Mouse (Mus musculus) MEL (cell line): Measurements from ENCODE around the gene Axin2. TPM values are rescaled to one million over a fixed set of nuclear protein-coding genes. Genes with fewer than 3 reads are reported as not detected.

Source experiments
- DNase-seq: peaks from one replicate; pipeline ENCODE4 v3.0.0; 2011; ENCODE audit warnings: low read depth, low spot score
- H3K27ac ChIP-seq: 2 replicates; pipeline ENCODE4 v1.5.1; 2012; ENCODE audit warnings: low read depth, mild to moderate bottlenecking, control low read depth, low read length, moderate library complexity; ENCODE audit not compliant: control insufficient read depth
- H3K27me3 ChIP-seq, 2 experiments: fragments of 150-350 bp in 1 of 2; sonication (generic) in 1 of 2; 2 replicates each; pipeline ENCODE4 v1.6.1; 2012; ENCODE audit warnings: low read length in 2 of 2, mild to moderate bottlenecking in 2 of 2, improper control_type of control experiment in 1 of 2, moderate library complexity in 1 of 2; ENCODE audit not compliant: insufficient read depth in 2 of 2, control insufficient read depth in 1 of 2
- H3K36me3 ChIP-seq, 2 experiments: 2 replicates each; pipeline ENCODE4 v1.6.1; 2012 to 2014; ENCODE audit warnings: low read length in 2 of 2, improper control_type of control experiment in 1 of 2, inconsistent platforms in 1 of 2, mild to moderate bottlenecking in 1 of 2; ENCODE audit not compliant: insufficient read depth in 2 of 2, control insufficient read depth in 1 of 2
- H3K4me1 ChIP-seq, 2 experiments: fragments of 150-350 bp in 1 of 2; sonication (generic) in 1 of 2; 2 replicates each; pipeline ENCODE4 v1.6.1; 2012; ENCODE audit warnings: low read length in 2 of 2, improper control_type of control experiment in 1 of 2, mild to moderate bottlenecking in 1 of 2; ENCODE audit not compliant: insufficient read depth in 2 of 2, control insufficient read depth in 1 of 2
- H3K4me3 ChIP-seq, 2 experiments: fragments of 150-350 bp in 1 of 2; sonication (generic) in 1 of 2; 2 replicates each; pipeline ENCODE4 v1.5.1; 2012; ENCODE audit warnings: low read depth in 2 of 2, low read length in 2 of 2, mild to moderate bottlenecking in 2 of 2, moderate library complexity in 2 of 2, control low read depth in 1 of 2, improper control_type of control experiment in 1 of 2; ENCODE audit not compliant: control insufficient read depth in 1 of 2, insufficient read depth in 1 of 2
- H3K79me2 ChIP-seq: 2 replicates; pipeline ENCODE4 v1.6.1; 2012; ENCODE audit warnings: mild to moderate bottlenecking, low read length, moderate library complexity; ENCODE audit not compliant: control insufficient read depth, poor library complexity, insufficient read depth
- H3K9ac ChIP-seq: 2 replicates; pipeline ENCODE4 v1.6.1; 2012; ENCODE audit warnings: low read depth, mild to moderate bottlenecking, control low read depth, low read length, moderate library complexity; ENCODE audit not compliant: control insufficient read depth, poor library complexity, severe bottlenecking
- H3K9me3 ChIP-seq: fragments of 150-350 bp; sonication (generic); replicated peaks from 2 replicates; pipeline ENCODE4 v1.6.1; 2012; ENCODE audit warnings: mild to moderate bottlenecking, low read length, improper control_type of control experiment, moderate library complexity; ENCODE audit not compliant: insufficient read depth
- CHD2 ChIP-seq: IDR thresholded peaks from 2 replicates; pipeline ENCODE4 v1.6.1; 2011; ENCODE audit warnings: low read length, improper control_type of control experiment
- GABPA ChIP-seq: IDR thresholded peaks from 2 replicates; pipeline ENCODE4 v1.6.1; 2012; ENCODE audit warnings: low read depth, mild to moderate bottlenecking, inconsistent platforms, low read length, improper control_type of control experiment, moderate library complexity
- GATA1 ChIP-seq: IDR thresholded peaks from 2 replicates; pipeline ENCODE4 v1.6.1; 2011; ENCODE audit warnings: low read depth, low read length, improper control_type of control experiment
- JUND ChIP-seq: IDR thresholded peaks from 2 replicates; pipeline ENCODE4 v1.6.1; 2011; ENCODE audit warnings: low read depth, mild to moderate bottlenecking, improper control_type of control experiment, low read length
- KAT2A ChIP-seq: conservative IDR thresholded peaks from 2 replicates; pipeline ENCODE4 v1.6.1; 2012; ENCODE audit warnings: low read depth, low read length, improper control_type of control experiment, inconsistent platforms
- MAX ChIP-seq: IDR thresholded peaks from 2 replicates; pipeline ENCODE4 v1.6.1; 2011; ENCODE audit warnings: low read length, improper control_type of control experiment
- MEF2A ChIP-seq: IDR thresholded peaks from 2 replicates; pipeline ENCODE4 v1.6.1; 2014; ENCODE audit warnings: low read depth, mild to moderate bottlenecking, inconsistent platforms, low read length, improper control_type of control experiment; ENCODE audit not compliant: poor library complexity, insufficient replicate concordance, severe bottlenecking; ENCODE audit errors: extremely low read depth
- MXI1 ChIP-seq: IDR thresholded peaks from 2 replicates; pipeline ENCODE4 v1.6.1; 2011; ENCODE audit warnings: mild to moderate bottlenecking, low read depth, low read length, improper control_type of control experiment
- MYC ChIP-seq: IDR thresholded peaks from 2 replicates; pipeline ENCODE4 v1.6.1; 2011; ENCODE audit warnings: low read depth, mild to moderate bottlenecking, low read length, improper control_type of control experiment, moderate library complexity
- NELFE ChIP-seq: IDR thresholded peaks from 2 replicates; pipeline ENCODE4 v1.6.1; 2011; ENCODE audit warnings: low read depth, low read length, improper control_type of control experiment
- NRF1 ChIP-seq: IDR thresholded peaks from 2 replicates; pipeline ENCODE4 v1.6.1; 2014; ENCODE audit warnings: low read depth, mild to moderate bottlenecking, inconsistent platforms, low read length, improper control_type of control experiment, moderate library complexity; ENCODE audit not compliant: poor library complexity, insufficient read depth, severe bottlenecking
- POLR2AphosphoS2 ChIP-seq: IDR thresholded peaks from 2 replicates; pipeline ENCODE4 v1.6.1; 2011; ENCODE audit warnings: low read length, improper control_type of control experiment
- RAD21 ChIP-seq: IDR thresholded peaks from 2 replicates; pipeline ENCODE4 v1.6.1; 2011; ENCODE audit warnings: mild to moderate bottlenecking, low read depth, low read length, improper control_type of control experiment
- RCOR1 ChIP-seq: IDR thresholded peaks from 2 replicates; pipeline ENCODE4 v1.6.1; 2012; ENCODE audit warnings: low read depth, mild to moderate bottlenecking, inconsistent platforms, low read length, improper control_type of control experiment
- SIN3A ChIP-seq: IDR thresholded peaks from 2 replicates; pipeline ENCODE4 v1.6.1; 2012; ENCODE audit warnings: low read length, improper control_type of control experiment, inconsistent platforms
- TBP ChIP-seq: IDR thresholded peaks from 2 replicates; pipeline ENCODE4 v1.8.0; 2011; ENCODE audit warnings: low read depth, low read length, improper control_type of control experiment
- ZC3H11A ChIP-seq: IDR thresholded peaks from 2 replicates; pipeline ENCODE4 v1.6.1; 2012; ENCODE audit warnings: low read depth, mild to moderate bottlenecking, inconsistent platforms, low read length, improper control_type of control experiment
- ZKSCAN1 ChIP-seq: IDR thresholded peaks from 2 replicates; pipeline ENCODE4 v1.6.1; 2012; ENCODE audit warnings: low read depth, mild to moderate bottlenecking, inconsistent platforms, low read length, improper control_type of control experiment, moderate library complexity
- ZNF384 ChIP-seq: IDR thresholded peaks from 2 replicates; pipeline ENCODE4 v1.6.1; 2012; ENCODE audit warnings: low read depth, mild to moderate bottlenecking, inconsistent platforms, low read length, improper control_type of control experiment
- polyA plus RNA-seq, 2 experiments: library from polyadenylated mRNA; stranded (reverse) in 1 of 2; unstranded in 1 of 2; fragments of >175 nt in 1 of 2; fragments of >200 nt in 1 of 2; gene quantifications; 2 replicates each; pipeline versions ENCODE4 v1.2.1 to v1.2.4; 2012; ENCODE audit warnings: low replicate concordance in 2 of 2, low read depth in 1 of 2; ENCODE audit not compliant: insufficient read length in 2 of 2, insufficient read depth in 1 of 2, missing spikeins in 1 of 2
- total RNA-seq: library from RNA; depleted of rRNA; stranded (reverse); fragments of 300-350 nt; gene quantifications from 2 replicates; pipeline ENCODE4 v1.2.3, GENCODE M21; 2012

Gene Axin2
- total and polyA plus RNA-seq, 3 experiments = not detected

- Histone ChIP-seq H3K4me1 (no peaks in the 10 kb centered on the region), H3K9ac (no peak overlapping the region), H3K9me3 (no peaks in the 10 kb centered on the region), H3K79me2 (no peaks in the 10 kb centered on the region), H3K27me3 (no peaks in the 10 kb centered on the region), H3K4me3 (no peak overlapping the region), H3K27ac (no peak overlapping the region), H3K36me3 (no peaks in the 10 kb centered on the region)
- no peak for TF ChIP-seq SIN3A
- no peak for TF ChIP-seq MXI1
- no peak for TF ChIP-seq ZNF384
- no peak for TF ChIP-seq MEF2A
- no peak for TF ChIP-seq ZC3H11A
- no peak for TF ChIP-seq GABPA
- TF ChIP-seq NRF1 = no peak
- TF ChIP-seq NELFE = no peak
- no peak for TF ChIP-seq RAD21
- TF ChIP-seq MYC = no peak
- TF ChIP-seq CHD2 = no peak
- TF ChIP-seq TBP = no peak
- no peak for TF ChIP-seq JUND
- TF ChIP-seq POLR2AphosphoS2 = no peak
- TF ChIP-seq KAT2A = no peak
- no peak for TF ChIP-seq ZKSCAN1
- no peak for DNase-seq
Measured at GRCm38 (mm10) chr11:108983409-108984064, 63.4 kb downstream of the Axin2 start.

GRCm38 (mm10) chr11:108984711-108985419 lies 64.7 kb downstream of the Axin2 start:
- TF ChIP-seq NRF1 (no peak), CHD2 (no peak), GATA1 (no peak), MAX (no peak), RCOR1 (no peak)
- no peaks in the 10 kb centered on the region for H3K79me2 ChIP-seq
- H3K9ac ChIP-seq = no peak overlapping the region
- H3K4me1 ChIP-seq = no peaks in the 10 kb centered on the region
- no peaks in the 10 kb centered on the region for H3K27me3 ChIP-seq
- no peaks in the 10 kb centered on the region for H3K36me3 ChIP-seq
- DNase-seq = no peak
- no peak overlapping the region for H3K4me3 ChIP-seq
- H3K27ac ChIP-seq = no peak overlapping the region
- no peaks in the 10 kb centered on the region for H3K9me3 ChIP-seq
